Mouse (Mus musculus) cerebellum, postnatal 10 days (tissue): ENCODE results near the gene Tmem82.
"Not testable (repeated sequence)": the region's sequence is repeated elsewhere in the genome, so short reads cannot be mapped to it uniquely, and the experiment has no call there.

Experiments used
- DNase-seq, 2 experiments: peaks; one replicate each; pipeline ENCODE4 v3.0.0; 2021; ENCODE audit warnings: mixed read lengths in 2 of 2

Gene Tmem82

DNA sequence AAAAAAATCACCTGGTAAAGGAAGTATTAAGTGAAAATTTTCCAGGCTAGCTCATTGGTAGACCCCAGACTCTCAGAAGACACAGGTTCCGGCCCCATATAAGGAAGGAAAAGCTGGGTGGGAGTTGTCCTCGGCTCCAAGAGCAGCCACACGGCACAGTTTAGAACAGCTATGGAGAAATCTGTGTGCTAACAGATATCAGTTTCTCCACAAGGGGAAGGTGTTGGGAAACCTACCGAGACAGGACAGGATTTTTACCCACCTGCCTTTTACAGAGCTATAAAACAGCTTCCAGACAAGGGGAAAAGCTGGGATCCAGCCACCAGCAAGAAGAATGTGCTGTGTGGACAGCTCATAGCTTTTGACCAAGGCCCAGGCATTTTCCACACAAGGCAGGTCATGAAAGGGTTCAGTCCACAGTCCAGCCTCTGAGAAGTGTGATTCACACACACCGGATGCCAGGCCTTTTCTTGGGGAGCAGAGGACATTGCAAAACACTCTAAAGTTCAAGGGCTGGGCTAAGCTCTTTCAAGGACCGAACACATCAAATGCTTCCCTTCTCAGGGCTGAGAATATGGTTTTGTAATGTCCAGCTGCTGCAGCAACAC lies 45.0 kb downstream of the Tmem82 start:
- DNase-seq: no peak

DNA sequence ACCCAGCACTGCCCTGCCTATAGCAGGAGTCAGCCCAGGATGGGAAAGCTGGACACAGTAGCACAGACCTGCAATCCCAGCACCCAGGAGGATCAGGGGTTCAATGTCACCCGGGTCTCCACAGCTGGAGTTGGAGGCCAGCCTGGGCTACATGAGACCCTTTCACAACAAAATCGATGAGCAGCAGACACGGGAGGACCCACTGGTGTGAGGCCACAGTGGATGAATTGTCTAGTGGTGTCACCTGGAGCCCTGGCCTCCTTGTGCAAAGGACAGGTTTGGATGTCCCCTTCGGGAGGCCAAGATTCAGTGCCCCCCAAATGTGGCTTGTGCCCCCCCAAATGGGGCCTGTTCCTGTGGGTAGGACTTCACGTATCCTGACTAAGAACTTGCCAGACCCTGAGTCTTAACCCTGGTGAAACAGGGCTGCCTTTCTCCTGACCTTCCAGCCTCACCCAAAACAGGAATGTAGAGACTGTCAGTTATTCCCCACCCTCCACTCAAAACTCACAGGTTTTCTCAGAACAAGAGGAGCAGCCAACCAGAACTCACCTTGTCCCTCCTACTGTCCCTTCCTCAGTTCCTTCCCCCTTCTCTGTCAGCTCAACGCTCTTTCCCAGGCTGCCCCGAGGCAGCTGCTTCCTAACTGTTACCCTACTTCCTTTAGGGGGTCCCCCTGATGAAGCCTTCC lies 45.6 kb downstream of the Tmem82 start:
- no peak for DNase-seq

GRCm38 (mm10) chr4:141571934-141572333 lies 46.5 kb downstream of the Tmem82 start:
- DNase-seq: no peak

- DNase-seq: no peak
These were observed 47.1 kb downstream of the Tmem82 start for GRCm38 (mm10) chr4:141571337-141571739.

- DNase-seq: no peak
These were observed 47.6 kb downstream of the Tmem82 start for GRCm38 (mm10) chr4:141570821-141571220.

DNA sequence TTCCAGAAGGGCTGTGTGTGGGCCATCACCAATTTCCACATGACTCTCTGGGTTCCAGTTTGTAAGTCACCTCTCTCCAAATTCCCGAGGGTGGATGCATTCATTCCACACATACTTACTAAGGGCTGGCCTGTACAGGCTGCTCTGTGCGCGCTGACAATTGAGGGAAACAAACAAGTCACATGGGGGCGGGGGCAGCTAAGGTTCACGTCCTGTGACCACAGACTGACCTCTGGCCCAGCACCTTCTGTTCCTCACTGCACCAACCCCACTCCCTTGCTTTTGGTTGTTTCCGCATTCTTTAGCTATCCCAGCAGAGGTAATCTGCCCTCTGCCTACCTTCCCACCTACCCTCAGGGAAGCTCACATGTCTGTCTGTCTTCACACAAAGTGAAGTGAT lies 48.4 kb downstream of the Tmem82 start:
- no peak for DNase-seq

GRCm38 (mm10) chr4:141568966-141569365 lies 49.5 kb downstream of the Tmem82 start:
- DNase-seq: no peak

- not testable (repeated sequence) for DNase-seq
These were observed 51.3 kb downstream of the Tmem82 start for GRCm38 (mm10) chr4:141567174-141567573.

- DNase-seq: no peak
These were observed 52.2 kb downstream of the Tmem82 start for GRCm38 (mm10) chr4:141566187-141566586.

DNA sequence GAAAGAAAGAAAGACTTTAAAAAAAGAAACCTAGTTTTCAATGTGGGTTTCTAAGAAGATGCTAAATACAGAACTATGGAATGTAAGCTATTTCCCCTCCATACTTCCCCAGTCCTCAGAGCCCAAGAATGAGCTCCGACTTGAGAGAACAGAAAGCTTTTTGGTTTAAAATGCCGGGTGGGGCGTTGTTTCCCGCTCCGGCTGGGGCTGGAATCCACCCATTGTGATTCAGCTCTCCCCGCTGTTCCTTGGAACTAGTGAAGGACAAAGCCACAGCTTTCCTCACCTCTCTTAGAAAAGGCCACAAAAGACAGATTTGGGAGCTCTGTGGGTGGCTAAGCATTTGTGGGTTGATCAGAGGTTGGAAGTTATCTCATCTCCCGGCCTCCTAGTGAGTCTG lies 53.1 kb downstream of the Tmem82 start:
- DNase-seq: no peak

- DNase-seq: no peak
These were observed 53.8 kb downstream of the Tmem82 start for GRCm38 (mm10) chr4:141564660-141565059.

- no peak for DNase-seq
These were observed 54.2 kb downstream of the Tmem82 start for GRCm38 (mm10) chr4:141564209-141564608.
